ENCODE assay signal across 8 mouse cellular contexts in genomic region chrX:12132541-12133177, GRCm38 (mm10). TPM values are rescaled to one million over a fixed set of nuclear protein-coding genes. Genes with fewer than 3 reads are reported as not detected.
A peak's percentile ranks its signal among the peaks of the same experiment; 100 is the strongest.
DNase-seq lines count a peak whose midpoint lies in the region; ATAC-seq and TF ChIP-seq lines count a peak whose summit lies in the region.

No protein-coding gene starts in this region.

- H3K9me3 ChIP-seq in forebrain, embryonic 12.5 days = no peaks in the 10 kb centered on the region
- H3K9me3 ChIP-seq in forebrain, embryonic 16.5 days (ENCODE audit: control insufficient read depth, low read length) = no peaks in the 10 kb centered on the region
- H3K9me3 ChIP-seq in lung, embryonic 16.5 days (ENCODE audit: control insufficient read depth, low read length) = no peaks in the 10 kb centered on the region
- H3K9me3 ChIP-seq in intestine, embryonic 15.5 days = no peaks in the 10 kb centered on the region
- H3K9me3 ChIP-seq in neural tube, embryonic 13.5 days = no peaks in the 10 kb centered on the region

- ATAC-seq in forebrain, embryonic 12.5 days (ENCODE audit: low FRiP score) = no peak
- ATAC-seq in forebrain, embryonic 16.5 days = no peak
- ATAC-seq in lung, embryonic 16.5 days (ENCODE audit: low read depth) = no peak
- ATAC-seq in intestine, embryonic 15.5 days = no peak
- no peak for ATAC-seq in neural tube, embryonic 13.5 days (ENCODE audit: low read depth)

- no peaks in the 10 kb centered on the region for H3K36me3 ChIP-seq in forebrain, embryonic 12.5 days (replicated peaks)
- no peaks in the 10 kb centered on the region for H3K36me3 ChIP-seq in forebrain, embryonic 16.5 days (ENCODE audit: control insufficient read depth, insufficient read depth)
- H3K36me3 ChIP-seq in lung, embryonic 16.5 days (ENCODE audit: control insufficient read depth, insufficient read depth, low read length) = no peaks in the 10 kb centered on the region
- H3K36me3 ChIP-seq in intestine, embryonic 15.5 days = no peaks in the 10 kb centered on the region
- H3K36me3 ChIP-seq in neural tube, embryonic 13.5 days = no peaks in the 10 kb centered on the region

- TF ChIP-seq CTCF in lung, adult 2 months (IDR thresholded peaks at IDR 0.05; ENCODE audit: insufficient read depth, low read length) = no peak

- H3K27me3 ChIP-seq in forebrain, embryonic 12.5 days = peaks cover 97% of the 10 kb centered on the region
- H3K27me3 ChIP-seq in forebrain, embryonic 16.5 days (replicated peaks; ENCODE audit: control insufficient read depth, insufficient read depth, low read length) = peaks cover 36% of the 10 kb centered on the region
- H3K27me3 ChIP-seq in lung, embryonic 16.5 days (ENCODE audit: control insufficient read depth, insufficient read depth, low read depth, low read length) = peaks cover 64% of the 10 kb centered on the region
- peaks cover 65% of the 10 kb centered on the region for H3K27me3 ChIP-seq in intestine, embryonic 15.5 days (replicated peaks)
- peaks cover 87% of the 10 kb centered on the region for H3K27me3 ChIP-seq in neural tube, embryonic 13.5 days

- no peak overlapping the region for H3K4me3 ChIP-seq in forebrain, embryonic 12.5 days (replicated peaks)
- no peak overlapping the region for H3K4me3 ChIP-seq in forebrain, embryonic 16.5 days (replicated peaks; ENCODE audit: low read length)
- no peak overlapping the region; the same call in 1 of the 2 replicates for H3K4me3 ChIP-seq in lung, embryonic 16.5 days (ENCODE audit: low read length)
- H3K4me3 ChIP-seq in lung, adult 2 months (replicated peaks; ENCODE audit: extremely low read depth, low read depth, low read length) = no peak overlapping the region
- H3K4me3 ChIP-seq in intestine, embryonic 15.5 days (replicated peaks) = no peak overlapping the region
- no peak overlapping the region for H3K4me3 ChIP-seq in neural tube, embryonic 13.5 days

- TF ChIP-seq POLR2A in lung, adult 2 months (IDR thresholded peaks at IDR 0.05; ENCODE audit: borderline replicate concordance, extremely low read depth, low read depth, low read length) = no peak

- H3K9ac ChIP-seq in forebrain, embryonic 12.5 days = no peak overlapping the region
- H3K9ac ChIP-seq in forebrain, embryonic 16.5 days (replicated peaks; ENCODE audit: low read depth, low read length) = no peak overlapping the region
- H3K9ac ChIP-seq in lung, embryonic 16.5 days (ENCODE audit: low read length) = no peak overlapping the region
- H3K9ac ChIP-seq in intestine, embryonic 15.5 days = no peak overlapping the region
- H3K9ac ChIP-seq in neural tube, embryonic 13.5 days = no peak overlapping the region

- H3K27ac ChIP-seq in forebrain, embryonic 12.5 days = 0 out of 2 replicates have a peak overlapping the region, but pooled peaks have one; percentile 70
- H3K27ac ChIP-seq in forebrain, embryonic 16.5 days (ENCODE audit: low read length) = no peak overlapping the region
- H3K27ac ChIP-seq in lung, embryonic 16.5 days (ENCODE audit: low read length) = peak overlapping the region; percentile 88
- H3K27ac ChIP-seq in intestine, embryonic 15.5 days = no peak overlapping the region
- H3K27ac ChIP-seq in neural tube, embryonic 13.5 days (replicated peaks) = no peak overlapping the region

- no peak for DNase-seq in lung, adult 2 months
- DNase-seq in testis, postnatal 14 days (ENCODE audit: low spot score) = no peak
- DNase-seq in Muller cell, postnatal 12 days (ENCODE audit: inconsistent ontology term) = no peak

- peak overlapping the region; percentile 69; the same call in 1 of the 2 replicates for H3K4me2 ChIP-seq in forebrain, embryonic 12.5 days
- H3K4me2 ChIP-seq in forebrain, embryonic 16.5 days (ENCODE audit: low read length) = no peak overlapping the region; the same call in 1 of the 2 replicates
- peak overlapping the region; percentile 81; the same call in 1 of the 2 replicates for H3K4me2 ChIP-seq in lung, embryonic 16.5 days (ENCODE audit: low read depth, low read length)
- H3K4me2 ChIP-seq in intestine, embryonic 15.5 days (replicated peaks) = peak overlapping the region; percentile 86; the same call in 1 of the 2 replicates
- H3K4me2 ChIP-seq in neural tube, embryonic 13.5 days = peak overlapping the region; percentile 69; the same call in 1 of the 2 replicates

- 30% methylated on average over 8 of the region's 8 CpGs for WGBS in forebrain, embryonic 12.5 days
- WGBS in forebrain, embryonic 16.5 days = 38% methylated on average over 8 of the region's 8 CpGs
- 25% methylated on average over 8 of the region's 8 CpGs for WGBS in lung, embryonic 16.5 days
- WGBS in lung, adult 2 months = 23% methylated on average over 8 of the region's 8 CpGs
- whole genome bisulfite sequencing in intestine, embryonic 15.5 days = 36% methylated on average over 8 of the region's 8 CpGs
- WGBS in neural tube, embryonic 13.5 days = 30% methylated on average over 8 of the region's 8 CpGs

- H3K4me1 ChIP-seq in forebrain, embryonic 12.5 days = peaks cover 45% of the 10 kb centered on the region
- H3K4me1 ChIP-seq in forebrain, embryonic 16.5 days (replicated peaks; ENCODE audit: control insufficient read depth, insufficient read depth, low read length) = peaks cover 30% of the 10 kb centered on the region
- H3K4me1 ChIP-seq in lung, embryonic 16.5 days (replicated peaks; ENCODE audit: control insufficient read depth, insufficient read depth, low read length) = peaks cover 38% of the 10 kb centered on the region
- peaks cover 25% of the 10 kb centered on the region for H3K4me1 ChIP-seq in lung, adult 2 months (ENCODE audit: control insufficient read depth, insufficient read depth, low read length)
- H3K4me1 ChIP-seq in intestine, embryonic 15.5 days (replicated peaks) = peaks cover 24% of the 10 kb centered on the region
- H3K4me1 ChIP-seq in neural tube, embryonic 13.5 days (replicated peaks) = peaks cover 66% of the 10 kb centered on the region

RNA-seq across cellular contexts. Expression of gene Bcor, which starts 27.5 kb away (rescaled TPM):
- 23.1 and 23.5 TPM in 2 replicates for polyA plus RNA-seq in forebrain, embryonic 12.5 days (2016; fragmentation: Nextera tagmentation; extraction: Ambion mirVana)
- polyA plus RNA-seq in forebrain, embryonic 16.5 days (2015; fragmentation: Nextera tagmentation; extraction: Ambion mirVana) = 17.4 and 18.1 TPM in 2 replicates
- polyA plus RNA-seq in lung, embryonic 16.5 days (2015; fragmentation: Nextera tagmentation; extraction: Ambion mirVana) = 18.5 and 19.7 TPM in 2 replicates
- polyA plus RNA-seq in lung, adult 2 months (2012; rRNA removed) = 12.7 and 15.8 TPM in 2 replicates
- 12.4 and 13.7 TPM in 2 replicates for polyA plus RNA-seq in intestine, embryonic 15.5 days (2015; fragmentation: Nextera tagmentation; extraction: Ambion mirVana)
- polyA plus RNA-seq in neural tube, embryonic 13.5 days (2015; fragmentation: Nextera tagmentation; extraction: Ambion mirVana) = 17.9 and 18.4 TPM in 2 replicates

Comparison
In these comparisons a context has a peak if more than half of its experiments do, and no peak if none do; other contexts are left out.
1. H3K27ac ChIP-seq: peak in forebrain, embryonic 12.5 days (single experiment) and lung, embryonic 16.5 days (single experiment); none in forebrain, embryonic 16.5 days (single experiment), intestine, embryonic 15.5 days (single experiment) and neural tube, embryonic 13.5 days (single experiment).